Mouse (Mus musculus) liver, adult 2 months (tissue): ENCODE data around the gene Pgpep1l. TPM values are rescaled to one million over a fixed set of nuclear protein-coding genes. Genes with fewer than 3 reads are reported as not detected.
"Not testable (repeated sequence)": the region's sequence is repeated elsewhere in the genome, so short reads cannot be mapped to it uniquely, and the experiment has no call there.

Experiments used
- DNase-seq: peaks from one replicate; pipeline ENCODE4 v3.0.0-alpha.2; 2011; ENCODE audit warnings: low read depth, low spot score; ENCODE audit errors: extremely low read depth
- H3K27ac ChIP-seq: fragments of 200-500 bp; replicated peaks from 2 replicates; pipeline ENCODE4 v1.5.1; 2012; ENCODE audit warnings: low read depth, mild to moderate bottlenecking, control low read depth, inconsistent platforms, low read length; ENCODE audit not compliant: insufficient read depth
- H3K27me3 ChIP-seq: fragments of 200-500 bp; 2 replicates; pipeline ENCODE4 v1.6.1; 2012; ENCODE audit warnings: mild to moderate bottlenecking, moderate library complexity, low read length, inconsistent platforms; ENCODE audit not compliant: control insufficient read depth, insufficient read depth
- H3K36me3 ChIP-seq: fragments of 200-500 bp; 2 replicates; pipeline ENCODE4 v1.6.1; 2012; ENCODE audit warnings: low read length, inconsistent platforms; ENCODE audit not compliant: control insufficient read depth, insufficient read depth
- H3K4me1 ChIP-seq: fragments of 200-500 bp; 2 replicates; pipeline ENCODE4 v1.6.1; 2011; ENCODE audit warnings: low read length; ENCODE audit not compliant: control insufficient read depth, insufficient read depth
- H3K4me3 ChIP-seq: fragments of 200-500 bp; 2 replicates; pipeline ENCODE4 v1.5.1; 2011; ENCODE audit warnings: low read depth, mild to moderate bottlenecking, control low read depth, low read length, moderate library complexity; ENCODE audit not compliant: insufficient read depth
- H3K79me2 ChIP-seq: fragments of 200-500 bp; 2 replicates; pipeline ENCODE4 v1.6.1; 2012; ENCODE audit warnings: inconsistent platforms, mild to moderate bottlenecking, low read length, moderate library complexity; ENCODE audit not compliant: control insufficient read depth, insufficient read depth
- H3K9ac ChIP-seq: fragments of 200-500 bp; 2 replicates; pipeline ENCODE4 v1.6.1; 2012; ENCODE audit warnings: low read depth, mild to moderate bottlenecking, control low read depth, inconsistent platforms, low read length
- CTCF ChIP-seq: fragments of 200-500 bp; IDR thresholded peaks from 2 replicates; pipeline ENCODE4 v1.5.1; 2011; ENCODE audit warnings: low read depth, low read length, control low read depth
- POLR2A ChIP-seq: fragments of 200-500 bp; IDR thresholded peaks from 2 replicates; pipeline ENCODE4 v1.6.1; 2011; ENCODE audit warnings: low read length, control low read depth; ENCODE audit not compliant: insufficient read depth; ENCODE audit errors: extremely low read depth
- WGBS: fragments of 180-500 bp; shearing (Covaris S2); methylation state at CpG from one replicate; pipeline ENCODE4 v1.1.7; 2018; 5-methylcytosine and 5-hydroxymethylcytosine counted together
- polyA plus RNA-seq: library from polyadenylated mRNA; depleted of rRNA; stranded (reverse); fragments of >200 nt; gene quantifications from 2 replicates; pipeline ENCODE4 v1.2.3, GENCODE M21; 2012
- total RNA-seq: library from RNA; depleted of rRNA; stranded (reverse); fragments of >200 nt; gene quantifications from 2 replicates; pipeline ENCODE4 v1.2.3, GENCODE M21; 2014

The Pgpep1l gene
- total and polyA plus RNA-seq, 2 experiments, result 0.32 to 1.5 TPM

- H3K9ac ChIP-seq, result peak overlapping the region; percentile 67
- no peaks in the 10 kb centered on the region for H3K27me3 ChIP-seq
- H3K4me1 ChIP-seq, result peaks cover 24% of the 10 kb centered on the region
- no peaks in the 10 kb centered on the region for H3K36me3 ChIP-seq
- no peak for TF ChIP-seq POLR2A
- TF ChIP-seq CTCF, result no peak
- DNase-seq, result peak; percentile 56
- peak overlapping the region; percentile 52 for H3K4me3 ChIP-seq
- 24% methylated on average over 11 of the region's 11 CpGs for WGBS
- H3K79me2 ChIP-seq, result peaks cover 24% of the 10 kb centered on the region; the same call in 1 of the 2 replicates
- H3K27ac ChIP-seq, result peak overlapping the region; percentile 95
Measured at GRCm38 (mm10) chr7:68277054-68277896, 13.2 kb upstream of the Pgpep1l start.

- H3K4me3 ChIP-seq, result peak overlapping the region; percentile 91
- 4% methylated on average over 36 of the region's 36 CpGs for WGBS
- H3K27me3 ChIP-seq, result no peaks in the 10 kb centered on the region
- peaks cover 24% of the 10 kb centered on the region; the same call in 1 of the 2 replicates for H3K79me2 ChIP-seq
- H3K4me1 ChIP-seq, result peaks cover 20% of the 10 kb centered on the region
- no peaks in the 10 kb centered on the region for H3K36me3 ChIP-seq
- peak overlapping the region; percentile 95 for H3K27ac ChIP-seq
- peak; percentile 82 for DNase-seq
- H3K9ac ChIP-seq, result peak overlapping the region; percentile 95
- TF ChIP-seq CTCF (no peak), POLR2A (peak; percentile 82)
Measured at GRCm38 (mm10) chr7:68275838-68276731, 12.1 kb upstream of the Pgpep1l start.

- Histone ChIP-seq H3K79me2 (peaks cover 21% of the 10 kb centered on the region; the same call in 1 of the 2 replicates), H3K4me1 (peaks cover 18% of the 10 kb centered on the region), H3K9ac (peak overlapping the region; percentile 95), H3K4me3 (peak overlapping the region; percentile 91), H3K27ac (peak overlapping the region; percentile 95)
- not testable (repeated sequence) for H3K27me3 ChIP-seq, H3K36me3 ChIP-seq, DNase-seq
- 34% methylated on average over 9 of the region's 9 CpGs for WGBS
Measured at GRCm38 (mm10) chr7:68275445-68275837, 11.4 kb upstream of the Pgpep1l start.

GRCm38 (mm10) chr7:68274951-68275350, 10.9 kb upstream of the Pgpep1l start:
- no peaks in the 10 kb centered on the region for H3K27me3 ChIP-seq
- peak overlapping the region; percentile 93 for H3K9ac ChIP-seq
- no peaks in the 10 kb centered on the region for H3K36me3 ChIP-seq
- H3K4me1 ChIP-seq, result peaks cover 17% of the 10 kb centered on the region; the same call in 1 of the 2 replicates
- H3K4me3 ChIP-seq, result peak overlapping the region; percentile 91
- WGBS, result 20% methylated on average over 9 of the region's 9 CpGs
- peak; percentile 89 for DNase-seq
- H3K79me2 ChIP-seq, result peaks cover 20% of the 10 kb centered on the region; the same call in 1 of the 2 replicates
- peak overlapping the region; percentile 95 for H3K27ac ChIP-seq
- peak; percentile 42; the same call in 1 of the 2 replicates for TF ChIP-seq POLR2A
- no peak for TF ChIP-seq CTCF

DNA sequence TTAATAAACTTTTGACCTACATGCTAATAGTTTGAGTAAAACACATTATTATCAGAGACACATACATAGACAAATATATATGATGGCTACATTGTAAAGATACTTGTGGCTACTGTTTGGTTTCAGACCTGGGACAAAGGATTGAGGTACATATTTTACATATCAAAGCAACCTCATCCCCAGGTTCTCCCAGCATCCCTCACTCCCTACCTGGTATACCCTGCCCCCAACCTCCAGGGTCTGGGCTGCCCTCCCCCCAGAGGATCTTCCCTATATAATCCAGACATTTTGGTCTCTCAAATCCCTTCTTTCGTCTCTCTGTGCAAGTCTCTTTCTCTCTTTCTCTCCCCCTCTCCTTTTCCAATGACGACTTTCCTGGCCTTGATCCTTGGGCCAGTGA, 10.2 kb upstream of the Pgpep1l start:
- H3K9ac ChIP-seq, result peak overlapping the region; percentile 93
- H3K79me2 ChIP-seq, result peaks cover 14% of the 10 kb centered on the region; the same call in 1 of the 2 replicates
- TF ChIP-seq POLR2A, result no peak
- TF ChIP-seq CTCF, result no peak
- peaks cover 12% of the 10 kb centered on the region; the same call in 1 of the 2 replicates for H3K4me1 ChIP-seq
- DNase-seq, result peak; percentile 70
- no peaks in the 10 kb centered on the region for H3K27me3 ChIP-seq
- WGBS, result 23% methylated on average over 2 of the region's 2 CpGs
- 0 out of 2 replicates have a peak, but pooled peaks cover 1% of the 10 kb centered on the region for H3K36me3 ChIP-seq
- H3K27ac ChIP-seq, result peak overlapping the region; percentile 95
- H3K4me3 ChIP-seq, result peak overlapping the region; percentile 91
